10 mouse cellular contexts compared by ENCODE assay signal in the genomic region with DNA sequence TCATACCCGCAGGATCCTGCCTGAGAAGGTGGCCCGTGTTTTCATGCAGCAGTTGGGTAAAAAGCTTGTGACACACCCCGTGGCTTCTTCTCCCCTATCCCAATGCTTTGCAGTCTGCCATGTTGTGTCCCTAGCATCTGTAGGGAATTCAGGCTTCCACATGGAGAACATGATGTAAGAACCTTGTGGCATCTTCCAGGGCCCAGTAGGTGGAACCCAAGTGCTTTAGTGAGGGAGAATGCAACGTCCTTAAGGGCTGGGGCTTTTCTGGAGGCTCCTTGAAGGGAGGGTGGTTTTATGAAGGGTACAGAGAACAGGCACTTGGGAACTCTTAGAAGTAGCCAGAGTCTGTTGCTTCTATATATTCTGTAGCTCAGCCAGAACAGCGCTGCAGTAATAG. TPM values are rescaled to one million over a fixed set of nuclear protein-coding genes. Genes with fewer than 3 reads are reported as not detected.
A peak's percentile ranks its signal among the peaks of the same experiment; 100 is the strongest.
DNase-seq lines count a peak whose midpoint lies in the region; ATAC-seq and TF ChIP-seq lines count a peak whose summit lies in the region.
"Had no signal": no experiment of that assay in that cellular context is flagged by ENCODE, and none has a peak within 500 bp of the region (broad histone marks: within the 10 kb centered on the region; RNA-seq: fewer than 3 reads in every experiment).

No protein-coding gene starts in this region.

- peak; percentile 29; the same call in 1 of the 2 replicates for TF ChIP-seq POLR2A in embryonic fibroblast, embryonic 13.5 days (IDR thresholded peaks at IDR 0.05; ENCODE audit: low read depth, low read length)

- no peak for TF ChIP-seq CTCF in embryonic fibroblast, embryonic 13.5 days (IDR thresholded peaks at IDR 0.05; ENCODE audit: borderline replicate concordance, insufficient read depth, low read length)

- H3K9me3 ChIP-seq in heart, embryonic 13.5 days = no peaks in the 10 kb centered on the region
- H3K9me3 ChIP-seq in megakaryocyte, embryonic 14.5 days = no peaks in the 10 kb centered on the region

- WGBS in heart, embryonic 13.5 days = 40% methylated on average over 5 of the region's 5 CpGs

- no peak for DNase-seq in heart, postnatal 14 days
- DNase-seq in retina, postnatal 1 day = peak; percentile 66
- no peak for DNase-seq in adrenal gland, adult 18-20 months (ENCODE audit: low spot score in 2 of 2)

- intact Hi-C loops in heart, postnatal 14 days (cut with DNase I) = loop anchor here (5.0 kb wide), 1 partner anchor 62 kb away; a partner anchor contains a TSS

- no peak overlapping the region for H3K27ac ChIP-seq in heart, embryonic 13.5 days (replicated peaks)
- H3K27ac ChIP-seq in embryonic fibroblast, embryonic 13.5 days (ENCODE audit: insufficient read depth, low read length) = no peak overlapping the region

- peaks cover 65% of the 10 kb centered on the region for H3K36me3 ChIP-seq in heart, embryonic 13.5 days
- peaks cover 84% of the 10 kb centered on the region for H3K36me3 ChIP-seq in megakaryocyte, embryonic 14.5 days (replicated peaks; ENCODE audit: low read length)

- no peak overlapping the region; the same call in 1 of the 2 replicates for H3K9ac ChIP-seq in heart, embryonic 13.5 days

- H3K4me3 ChIP-seq in heart, embryonic 13.5 days = no peak overlapping the region
- H3K4me3 ChIP-seq in megakaryocyte, embryonic 14.5 days (replicated peaks) = peak overlapping the region; percentile 98
- peak overlapping the region; percentile 52; the same call in 1 of the 2 replicates for H3K4me3 ChIP-seq in embryonic fibroblast, embryonic 13.5 days (ENCODE audit: insufficient read depth, low read length)

- H3K27me3 ChIP-seq in heart, embryonic 13.5 days (replicated peaks) = no peaks in the 10 kb centered on the region; the same call in 1 of the 2 replicates
- H3K27me3 ChIP-seq in megakaryocyte, embryonic 14.5 days (replicated peaks) = no peaks in the 10 kb centered on the region

- H3K4me2 ChIP-seq in heart, embryonic 13.5 days = peak overlapping the region; percentile 94; the same call in 1 of the 2 replicates

- no peak for ATAC-seq in heart, embryonic 13.5 days (ENCODE audit: extremely low read depth, insufficient number of reproducible peaks, low FRiP score, low TSS enrichment)
- no peak for ATAC-seq in megakaryocyte, adult 5-6 weeks (ENCODE audit: poor library complexity, severe bottlenecking)
- no peak for ATAC-seq in megakaryocyte progenitor cell, adult 5-6 weeks (replicated peaks; ENCODE audit: poor library complexity)

- peaks cover 28% of the 10 kb centered on the region for H3K4me1 ChIP-seq in heart, embryonic 13.5 days
- peaks cover 82% of the 10 kb centered on the region for H3K4me1 ChIP-seq in megakaryocyte, embryonic 14.5 days
- H3K4me1 ChIP-seq in embryonic fibroblast, embryonic 13.5 days (ENCODE audit: control insufficient read depth, insufficient read depth, low read length) = no peaks in the 10 kb centered on the region

RNA-seq across cellular contexts. Expression of a gene that starts 1.5 kb away (rescaled TPM):
- 14.6 and 17.1 TPM in 2 replicates for polyA plus RNA-seq in heart, embryonic 13.5 days (2015; fragmentation: Nextera tagmentation; extraction: Ambion mirVana)
- total RNA-seq in heart, postnatal 14 days (2021) = 1 to 10 TPM; 8.9 to 9.1 TPM
- 3.3 and 4.7 TPM in 2 replicates for polyA plus RNA-seq in megakaryocyte, embryonic 14.5 days (2012; ENCODE audit: insufficient read depth, low replicate concordance)
- total RNA-seq in megakaryocyte, adult 5-6 weeks (2015) = 8.8 and 10.0 TPM in 2 replicates
- total RNA-seq in megakaryocyte, adult 5-6 weeks (2017) = 4.7 and 9.4 TPM in 2 replicates
- polyA plus RNA-seq in embryonic fibroblast, embryonic 13.5 days (2011; ENCODE audit: insufficient read length, low read depth, missing spikeins) = 17.6 and 19.4 TPM in 2 replicates
- total RNA-seq in megakaryocyte progenitor cell, adult 5-6 weeks (2015) = 4.0 and 4.6 TPM in 2 replicates
- total RNA-seq in megakaryocyte progenitor cell, adult 5-6 weeks (2017) = 1.8 and 2.9 TPM in 2 replicates
- 10 to 100 TPM; 12.3 to 13.6 TPM for total RNA-seq in adrenal gland, adult 18-20 months (2021)

RNA-seq across cellular contexts. Expression of a gene that starts 15.4 kb away (rescaled TPM):
- not detected in 2 replicates for polyA plus RNA-seq in heart, embryonic 13.5 days (2015; fragmentation: Nextera tagmentation; extraction: Ambion mirVana)
- total RNA-seq in heart, postnatal 14 days (2021) = not detected
- 1.1 TPM in 1 of 2 replicates, not detected in the other for polyA plus RNA-seq in megakaryocyte, embryonic 14.5 days (2012; ENCODE audit: insufficient read depth, low replicate concordance)
- total RNA-seq in megakaryocyte, adult 5-6 weeks (2015) = not detected in 2 replicates
- not detected in 2 replicates for total RNA-seq in megakaryocyte, adult 5-6 weeks (2017)
- not detected in 2 replicates for polyA plus RNA-seq in embryonic fibroblast, embryonic 13.5 days (2011; ENCODE audit: insufficient read length, low read depth, missing spikeins)
- not detected in 2 replicates for total RNA-seq in megakaryocyte progenitor cell, adult 5-6 weeks (2015)
- not detected in 2 replicates for total RNA-seq in megakaryocyte progenitor cell, adult 5-6 weeks (2017)
- total RNA-seq in adrenal gland, adult 18-20 months (2021) = not detected
- total RNA-seq: gastrocnemius, adult 18-20 months; liver, adult 2 months had no signal
- polyA plus RNA-seq: liver, adult 2 months had no signal

RNA-seq across cellular contexts. Expression of a gene that starts 29.8 kb away (rescaled TPM):
- polyA plus RNA-seq in heart, embryonic 13.5 days (2015; fragmentation: Nextera tagmentation; extraction: Ambion mirVana) = not detected in 2 replicates
- total RNA-seq in heart, postnatal 14 days (2021) = not detected
- polyA plus RNA-seq in megakaryocyte, embryonic 14.5 days (2012; ENCODE audit: insufficient read depth, low replicate concordance) = not detected in 2 replicates
- not detected in 2 replicates for total RNA-seq in megakaryocyte, adult 5-6 weeks (2015)
- not detected in 2 replicates for total RNA-seq in megakaryocyte, adult 5-6 weeks (2017)
- polyA plus RNA-seq in embryonic fibroblast, embryonic 13.5 days (2011; ENCODE audit: insufficient read length, low read depth, missing spikeins) = not detected in 2 replicates
- not detected in 2 replicates for total RNA-seq in megakaryocyte progenitor cell, adult 5-6 weeks (2015)
- not detected in 2 replicates for total RNA-seq in megakaryocyte progenitor cell, adult 5-6 weeks (2017)
- not detected for total RNA-seq in adrenal gland, adult 18-20 months (2021)
- total RNA-seq: gastrocnemius, adult 18-20 months; liver, adult 2 months had no signal
- polyA plus RNA-seq: liver, adult 2 months had no signal

RNA-seq across cellular contexts. Expression of a gene that starts 30.0 kb away (rescaled TPM):
- 51.5 and 52.4 TPM in 2 replicates for polyA plus RNA-seq in heart, embryonic 13.5 days (2015; fragmentation: Nextera tagmentation; extraction: Ambion mirVana)
- total RNA-seq in heart, postnatal 14 days (2021) = 10 to 100 TPM; 28.0 to 32.7 TPM
- polyA plus RNA-seq in megakaryocyte, embryonic 14.5 days (2012; ENCODE audit: insufficient read depth, low replicate concordance) = 49.4 and 55.8 TPM in 2 replicates
- 89.5 and 90.0 TPM in 2 replicates for total RNA-seq in megakaryocyte, adult 5-6 weeks (2015)
- 36.3 and 40.0 TPM in 2 replicates for total RNA-seq in megakaryocyte, adult 5-6 weeks (2017)
- 37.0 and 38.2 TPM in 2 replicates for polyA plus RNA-seq in embryonic fibroblast, embryonic 13.5 days (2011; ENCODE audit: insufficient read length, low read depth, missing spikeins)
- 71.1 and 73.2 TPM in 2 replicates for total RNA-seq in megakaryocyte progenitor cell, adult 5-6 weeks (2015)
- 26.2 and 28.2 TPM in 2 replicates for total RNA-seq in megakaryocyte progenitor cell, adult 5-6 weeks (2017)
- 10 to 100 TPM; 51.3 to 61.9 TPM for total RNA-seq in adrenal gland, adult 18-20 months (2021)

RNA-seq across cellular contexts. Expression of a gene that starts 38.2 kb away (rescaled TPM):
- 74.2 and 80.9 TPM in 2 replicates for polyA plus RNA-seq in heart, embryonic 13.5 days (2015; fragmentation: Nextera tagmentation; extraction: Ambion mirVana)
- 100 to 1,000 TPM; 162 to 176 TPM for total RNA-seq in heart, postnatal 14 days (2021)
- 1.6 and 4.5 TPM in 2 replicates for polyA plus RNA-seq in megakaryocyte, embryonic 14.5 days (2012; ENCODE audit: insufficient read depth, low replicate concordance)
- 10.7 and 12.7 TPM in 2 replicates for total RNA-seq in megakaryocyte, adult 5-6 weeks (2015)
- total RNA-seq in megakaryocyte, adult 5-6 weeks (2017) = 6.9 and 11.5 TPM in 2 replicates
- 32.2 and 35.6 TPM in 2 replicates for polyA plus RNA-seq in embryonic fibroblast, embryonic 13.5 days (2011; ENCODE audit: insufficient read length, low read depth, missing spikeins)
- 15.5 and 21.5 TPM in 2 replicates for total RNA-seq in megakaryocyte progenitor cell, adult 5-6 weeks (2015)
- 14.0 and 17.2 TPM in 2 replicates for total RNA-seq in megakaryocyte progenitor cell, adult 5-6 weeks (2017)
- total RNA-seq in adrenal gland, adult 18-20 months (2021) = 10 to 100 TPM; 34.7 to 36.8 TPM
